Mouse (Mus musculus) liver, adult 2 months (tissue): ENCODE data around the gene Parp1. TPM values are rescaled to one million over a fixed set of nuclear protein-coding genes. Genes with fewer than 3 reads are reported as not detected.
A peak's percentile ranks its signal among the peaks of the same experiment; 100 is the strongest.
"Not testable (repeated sequence)": the region's sequence is repeated elsewhere in the genome, so short reads cannot be mapped to it uniquely, and the experiment has no call there.

Source experiments
- DNase-seq: peaks from one replicate; pipeline ENCODE4 v3.0.0-alpha.2; 2011; ENCODE audit warnings: low read depth, low spot score; ENCODE audit errors: extremely low read depth
- H3K27ac ChIP-seq: fragments of 200-500 bp; replicated peaks from 2 replicates; pipeline ENCODE4 v1.5.1; 2012; ENCODE audit warnings: low read depth, mild to moderate bottlenecking, control low read depth, inconsistent platforms, low read length; ENCODE audit not compliant: insufficient read depth
- H3K27me3 ChIP-seq: fragments of 200-500 bp; 2 replicates; pipeline ENCODE4 v1.6.1; 2012; ENCODE audit warnings: mild to moderate bottlenecking, moderate library complexity, low read length, inconsistent platforms; ENCODE audit not compliant: control insufficient read depth, insufficient read depth
- H3K36me3 ChIP-seq: fragments of 200-500 bp; 2 replicates; pipeline ENCODE4 v1.6.1; 2012; ENCODE audit warnings: low read length, inconsistent platforms; ENCODE audit not compliant: control insufficient read depth, insufficient read depth
- H3K4me1 ChIP-seq: fragments of 200-500 bp; 2 replicates; pipeline ENCODE4 v1.6.1; 2011; ENCODE audit warnings: low read length; ENCODE audit not compliant: control insufficient read depth, insufficient read depth
- H3K4me3 ChIP-seq: fragments of 200-500 bp; 2 replicates; pipeline ENCODE4 v1.5.1; 2011; ENCODE audit warnings: low read depth, mild to moderate bottlenecking, control low read depth, low read length, moderate library complexity; ENCODE audit not compliant: insufficient read depth
- H3K79me2 ChIP-seq: fragments of 200-500 bp; 2 replicates; pipeline ENCODE4 v1.6.1; 2012; ENCODE audit warnings: inconsistent platforms, mild to moderate bottlenecking, low read length, moderate library complexity; ENCODE audit not compliant: control insufficient read depth, insufficient read depth
- H3K9ac ChIP-seq: fragments of 200-500 bp; 2 replicates; pipeline ENCODE4 v1.6.1; 2012; ENCODE audit warnings: low read depth, mild to moderate bottlenecking, control low read depth, inconsistent platforms, low read length
- CTCF ChIP-seq: fragments of 200-500 bp; IDR thresholded peaks from 2 replicates; pipeline ENCODE4 v1.5.1; 2011; ENCODE audit warnings: low read depth, low read length, control low read depth
- POLR2A ChIP-seq: fragments of 200-500 bp; IDR thresholded peaks from 2 replicates; pipeline ENCODE4 v1.6.1; 2011; ENCODE audit warnings: low read length, control low read depth; ENCODE audit not compliant: insufficient read depth; ENCODE audit errors: extremely low read depth
- WGBS: fragments of 180-500 bp; shearing (Covaris S2); methylation state at CpG from one replicate; pipeline ENCODE4 v1.1.7; 2018; 5-methylcytosine and 5-hydroxymethylcytosine counted together
- polyA plus RNA-seq: library from polyadenylated mRNA; depleted of rRNA; stranded (reverse); fragments of >200 nt; gene quantifications from 2 replicates; pipeline ENCODE4 v1.2.3, GENCODE M21; 2012
- total RNA-seq: library from RNA; depleted of rRNA; stranded (reverse); fragments of >200 nt; gene quantifications from 2 replicates; pipeline ENCODE4 v1.2.3, GENCODE M21; 2014

Parp1 gene
- total and polyA plus RNA-seq, 2 experiments, result 14.6 to 25.4 TPM

GRCm38 (mm10) chr1:180567761-180568160 is 963 bp upstream of the Parp1 start:
- Histone ChIP-seq H3K4me3 (no peak overlapping the region), H3K36me3 (no peaks in the 10 kb centered on the region), H3K79me2 (peaks cover 9% of the 10 kb centered on the region; the same call in 1 of the 2 replicates), H3K27me3 (no peaks in the 10 kb centered on the region), H3K4me1 (peaks cover 7% of the 10 kb centered on the region), H3K27ac (no peak overlapping the region), H3K9ac (no peak overlapping the region)
- no peak for TF ChIP-seq POLR2A
- no peak for TF ChIP-seq CTCF
- DNase-seq, result no peak
- WGBS, result 98% methylated on average over 4 of the region's 4 CpGs

GRCm38 (mm10) chr1:180568248-180568647 is 476 bp upstream of the Parp1 start:
- Histone ChIP-seq H3K79me2 (peaks cover 11% of the 10 kb centered on the region; the same call in 1 of the 2 replicates), H3K27ac (no peak overlapping the region), H3K27me3 (no peaks in the 10 kb centered on the region), H3K9ac (peak overlapping the region; percentile 22; the same call in 1 of the 2 replicates), H3K4me1 (peaks cover 7% of the 10 kb centered on the region), H3K4me3 (peak overlapping the region; percentile 98), H3K36me3 (no peaks in the 10 kb centered on the region)
- 57% methylated on average over 7 of the region's 7 CpGs for WGBS
- TF ChIP-seq POLR2A, result no peak
- TF ChIP-seq CTCF, result no peak
- DNase-seq, result no peak

- Histone ChIP-seq H3K9ac (peak overlapping the region; percentile 87), H3K27me3 (no peaks in the 10 kb centered on the region), H3K79me2 (peaks cover 16% of the 10 kb centered on the region; the same call in 1 of the 2 replicates), H3K27ac (peak overlapping the region; percentile 24; the same call in 1 of the 2 replicates), H3K36me3 (no peaks in the 10 kb centered on the region), H3K4me3 (peak overlapping the region; percentile 98), H3K4me1 (peaks cover 7% of the 10 kb centered on the region)
- DNase-seq, result peak; percentile 8
- 2% methylated on average over 17 of the region's 17 CpGs for WGBS
- TF ChIP-seq POLR2A (no peak), CTCF (no peak)
Observed at GRCm38 (mm10) chr1:180569453-180569852, 729 bp downstream of the Parp1 start.

- H3K4me3 ChIP-seq, result no peak overlapping the region
- H3K27ac ChIP-seq, result no peak overlapping the region
- no peaks in the 10 kb centered on the region for H3K27me3 ChIP-seq
- DNase-seq, result peak; percentile 24
- peaks cover 7% of the 10 kb centered on the region for H3K4me1 ChIP-seq
- no peak overlapping the region for H3K9ac ChIP-seq
- no peaks in the 10 kb centered on the region for H3K36me3 ChIP-seq
- 16% methylated on average over 5 of the region's 5 CpGs for WGBS
- H3K79me2 ChIP-seq, result peaks cover 16% of the 10 kb centered on the region; the same call in 1 of the 2 replicates
- TF ChIP-seq CTCF (no peak), POLR2A (no peak)
Observed at GRCm38 (mm10) chr1:180570181-180570580, 1.5 kb downstream of the Parp1 start.

- H3K27ac ChIP-seq, result no peak overlapping the region
- peaks cover 7% of the 10 kb centered on the region for H3K4me1 ChIP-seq
- H3K27me3 ChIP-seq, result no peaks in the 10 kb centered on the region
- DNase-seq, result no peak
- WGBS, result 85% methylated on average over 8 of the region's 8 CpGs
- peaks cover 16% of the 10 kb centered on the region; the same call in 1 of the 2 replicates for H3K79me2 ChIP-seq
- no peak overlapping the region for H3K4me3 ChIP-seq
- peaks cover 3% of the 10 kb centered on the region; the same call in 1 of the 2 replicates for H3K36me3 ChIP-seq
- no peak for TF ChIP-seq POLR2A
- TF ChIP-seq CTCF, result no peak
- H3K9ac ChIP-seq, result no peak overlapping the region
Observed at GRCm38 (mm10) chr1:180571018-180571589, 2.4 kb downstream of the Parp1 start.

GRCm38 (mm10) chr1:180571721-180572120 is 3.0 kb downstream of the Parp1 start:
- DNase-seq, H3K4me1 ChIP-seq, H3K27me3 ChIP-seq, H3K9ac ChIP-seq, H3K4me3 ChIP-seq, H3K36me3 ChIP-seq, H3K27ac ChIP-seq: not testable (repeated sequence)
- 88% methylated on average over 6 of the region's 6 CpGs for WGBS
- peaks cover 16% of the 10 kb centered on the region; the same call in 1 of the 2 replicates for H3K79me2 ChIP-seq
